Comparison of ENCODE assay signal across 11 mouse cellular contexts in genomic region chr7:130982371-130982770, GRCm38 (mm10). TPM values are rescaled to one million over a fixed set of nuclear protein-coding genes. Genes with fewer than 3 reads are reported as not detected.
DNase-seq lines count a peak whose midpoint lies in the region; ATAC-seq lines count a peak whose summit lies in the region.
"Had no signal": no experiment of that assay in that cellular context is flagged by ENCODE, and none has a peak within 500 bp of the region (broad histone marks: within the 10 kb centered on the region; RNA-seq: fewer than 3 reads in every experiment).

No protein-coding gene starts in this region.

- H3K36me3 ChIP-seq in heart, embryonic 10.5 days: no peaks in the 10 kb centered on the region
- H3K36me3 ChIP-seq: liver, embryonic 12.5 days had no signal

- 22% methylated on average over 4 of the region's 4 CpGs for WGBS in heart, embryonic 10.5 days

- peak overlapping the region; percentile 57 for H3K27ac ChIP-seq in heart, embryonic 10.5 days
- H3K27ac ChIP-seq: liver, embryonic 12.5 days had no signal

- peaks cover 47% of the 10 kb centered on the region for H3K4me1 ChIP-seq in heart, embryonic 10.5 days

- DNase-seq in heart, embryonic 10.5 days (ENCODE audit: low spot score): peak; percentile 87
- DNase-seq in heart, adult 18-20 months: no peak
- DNase-seq in NIH3T3 (ENCODE audit: low read depth): peak; percentile 85
- peak; percentile 30 for DNase-seq in kidney, adult 9 months
- DNase-seq in lung, postnatal 10 days: peak; percentile 82
- no peak for DNase-seq in spleen, postnatal 14 days (ENCODE audit: low spot score in 2 of 2)
- DNase-seq: gastrocnemius, postnatal 14 days had no signal

- no peaks in the 10 kb centered on the region for H3K9me3 ChIP-seq in heart, embryonic 10.5 days
- H3K9me3 ChIP-seq: liver, embryonic 12.5 days had no signal

- H3K27me3 ChIP-seq in heart, embryonic 10.5 days (ENCODE audit: insufficient read depth, poor library complexity, severe bottlenecking): peaks cover 7% of the 10 kb centered on the region; the same call in 1 of the 2 replicates
- H3K27me3 ChIP-seq: liver, embryonic 12.5 days had no signal

- H3K4me3 ChIP-seq in heart, embryonic 10.5 days: no peak overlapping the region
- H3K4me3 ChIP-seq: liver, embryonic 12.5 days had no signal

- ATAC-seq in megakaryocyte-erythroid progenitor cell, adult 5-6 weeks (replicated peaks; ENCODE audit: low FRiP score, low TSS enrichment, poor library complexity, severe bottlenecking): no peak
- no peak for ATAC-seq in activated CD4-positive, CD25-positive, alpha-beta regulatory T cell, adult 4 months
- ATAC-seq: liver, embryonic 12.5 days had no signal

RNA-seq across cellular contexts. Expression of gene Htra1, which starts 46.5 kb away (rescaled TPM):
- polyA plus RNA-seq in heart, embryonic 10.5 days (2016; fragmentation: Nextera tagmentation; extraction: Ambion mirVana): 7.7 and 20.0 TPM in 2 replicates
- total RNA-seq in heart, adult 18-20 months (2021): 100 to 1,000 TPM; 109 to 122 TPM
- 0.45 TPM in 1 of 2 replicates, not detected in the other for total RNA-seq in megakaryocyte-erythroid progenitor cell, adult 5-6 weeks (2014; fragmentation: Nextera tagmentation)
- not detected in 2 replicates for total RNA-seq in megakaryocyte-erythroid progenitor cell, adult 5-6 weeks (2017)
- under 1 TPM in 1 of 2 experiments, not detected in 1; 0.21 TPM for polyA plus RNA-seq in activated CD4-positive, CD25-positive, alpha-beta regulatory T cell, adult 4 months (2017; shearing (Covaris generic))

RNA-seq across cellular contexts. Expression of gene Dmbt1, which starts 49.5 kb away (rescaled TPM):
- 0.04 TPM in 1 of 2 replicates, not detected in the other for polyA plus RNA-seq in heart, embryonic 10.5 days (2016; fragmentation: Nextera tagmentation; extraction: Ambion mirVana)
- 1 to 10 TPM in 1 of 2 experiments, not detected in 1; 1.4 TPM for total RNA-seq in heart, adult 18-20 months (2021)
- not detected in 2 replicates for total RNA-seq in megakaryocyte-erythroid progenitor cell, adult 5-6 weeks (2014; fragmentation: Nextera tagmentation)
- total RNA-seq in megakaryocyte-erythroid progenitor cell, adult 5-6 weeks (2017): not detected in 2 replicates
- polyA plus RNA-seq in activated CD4-positive, CD25-positive, alpha-beta regulatory T cell, adult 4 months (2017; shearing (Covaris generic)): not detected
- total RNA-seq: gastrocnemius, postnatal 14 days had no signal
- polyA plus RNA-seq: liver, embryonic 12.5 days; neural tube, embryonic 14.5 days had no signal

Comparison
In these comparisons a context has a peak if more than half of its experiments do, and no peak if none do; other contexts are left out.
1. DNase-seq: peak in heart, embryonic 10.5 days (single experiment), NIH3T3 (single experiment), kidney, adult 9 months (single experiment) and lung, postnatal 10 days (single experiment); none in heart, adult 18-20 months (0 of 2) and spleen, postnatal 14 days (0 of 2).
2. RNA of gene Htra1, which starts 46.5 kb away (total RNA-seq): 109 to 122 TPM in heart, adult 18-20 months; 0.45 TPM in megakaryocyte-erythroid progenitor cell, adult 5-6 weeks; every median in the first group is over 10 times any median in the second.